Mouse (Mus musculus): Measurements from ENCODE around the gene Hnrnpul1.
"Not testable (repeated sequence)": the region's sequence is repeated elsewhere in the genome, so short reads cannot be mapped to it uniquely, and the experiment has no call there.

Hnrnpul1 gene

GRCm38 (mm10) chr7:25754738-25755467 lies at the start of gene Hnrnpul1:
TSS of gene Hnrnpul1 (minus strand) at chr7:25754757.
- DNase-seq (ENCODE audit: low spot score), result peak; percentile 98

GRCm38 (mm10) chr7:25803460-25803859 lies 48.9 kb upstream of the Hnrnpul1 start:
- no peak for DNase-seq (ENCODE audit: low spot score)

DNA sequence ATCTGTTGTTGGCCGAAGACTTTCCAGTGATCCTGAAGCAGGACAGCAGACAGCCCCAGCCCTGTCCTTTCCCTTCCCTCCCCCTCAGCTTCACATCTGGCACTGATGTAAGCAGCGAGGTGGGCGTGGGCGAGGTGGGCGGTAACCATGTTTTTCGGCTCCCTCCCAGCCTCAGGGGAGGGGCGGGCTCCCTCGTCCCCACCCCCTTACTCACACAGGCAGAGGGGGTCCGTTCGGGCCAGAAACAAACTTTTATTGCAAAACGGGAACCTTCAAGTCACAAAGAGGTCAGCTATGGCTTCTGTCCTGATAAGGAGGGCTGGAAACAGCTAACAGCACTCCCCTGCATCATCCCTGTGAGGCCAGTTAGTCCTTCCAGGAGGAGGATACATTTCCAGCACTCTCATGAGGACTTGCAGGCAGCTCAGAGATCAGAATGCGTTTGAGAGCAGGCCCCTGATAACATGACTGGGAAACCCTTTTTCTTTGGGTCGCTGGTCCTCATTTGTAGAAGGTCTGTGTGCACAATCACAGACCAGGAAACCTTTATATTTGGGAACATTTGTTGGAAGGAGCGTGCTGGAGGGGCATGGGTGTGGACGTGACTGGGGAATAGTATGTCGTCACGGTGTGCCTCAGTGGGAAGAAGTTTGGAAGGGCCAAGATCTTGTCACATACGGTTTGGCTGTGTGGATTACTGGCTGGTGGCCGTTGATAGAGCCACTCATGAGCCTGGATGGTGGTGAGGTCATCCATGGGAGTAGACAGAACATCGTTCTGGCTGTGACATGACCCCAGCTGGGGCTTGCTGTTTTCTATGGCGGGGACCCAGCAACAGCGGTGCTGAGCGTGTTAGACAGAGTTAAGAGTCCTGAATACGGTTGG lies 47.9 kb upstream of the Hnrnpul1 start:
- peak; percentile 58 for DNase-seq (ENCODE audit: low spot score)

- no peak for DNase-seq (ENCODE audit: low spot score)
Observed at GRCm38 (mm10) chr7:25801031-25801430, 46.5 kb upstream of the Hnrnpul1 start.

- no peak for DNase-seq (ENCODE audit: low spot score)
Observed at GRCm38 (mm10) chr7:25799369-25799768, 44.8 kb upstream of the Hnrnpul1 start.

DNA sequence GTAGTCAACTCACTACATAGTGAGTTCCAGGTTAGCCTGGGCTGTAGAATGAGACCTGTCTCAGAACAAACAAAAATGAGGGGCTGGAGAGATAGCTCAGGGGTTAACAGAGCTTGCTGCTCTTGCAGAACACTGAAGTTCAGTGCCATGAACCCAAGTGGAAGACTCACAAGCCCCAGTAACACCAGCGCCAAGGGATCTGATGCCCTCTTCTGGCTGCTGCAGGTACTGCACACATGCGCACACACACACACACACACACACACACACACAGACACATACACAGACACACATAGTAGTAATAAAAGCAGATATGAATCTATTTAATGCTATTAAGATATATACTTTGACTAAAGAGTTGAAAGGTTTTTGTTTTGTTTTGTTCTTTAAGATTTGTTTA lies 44.0 kb upstream of the Hnrnpul1 start:
- no peak for DNase-seq (ENCODE audit: low spot score)

DNA sequence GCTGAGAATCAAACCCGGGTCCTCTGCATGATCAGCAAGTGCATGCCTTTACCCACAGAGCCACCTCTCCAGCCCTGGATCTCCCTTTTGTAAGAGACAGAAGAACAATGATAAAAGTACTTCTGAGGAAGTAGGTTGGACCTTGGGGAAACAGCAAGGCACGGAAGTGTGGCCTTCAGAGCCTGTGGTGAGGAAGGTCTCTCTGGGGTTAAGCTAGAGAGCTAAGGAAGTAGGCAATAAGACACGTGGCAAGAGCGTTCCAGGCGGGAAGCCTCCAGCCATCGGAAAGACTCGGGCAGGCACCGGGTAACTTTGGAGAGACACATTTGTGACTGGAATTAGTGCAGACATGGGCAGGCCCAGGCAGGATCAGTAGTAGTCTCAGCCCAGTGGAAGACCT lies 40.2 kb upstream of the Hnrnpul1 start:
- DNase-seq (ENCODE audit: low spot score), result no peak

- DNase-seq (ENCODE audit: low spot score), result no peak
Observed at GRCm38 (mm10) chr7:25793679-25794078, 39.1 kb upstream of the Hnrnpul1 start.

DNA sequence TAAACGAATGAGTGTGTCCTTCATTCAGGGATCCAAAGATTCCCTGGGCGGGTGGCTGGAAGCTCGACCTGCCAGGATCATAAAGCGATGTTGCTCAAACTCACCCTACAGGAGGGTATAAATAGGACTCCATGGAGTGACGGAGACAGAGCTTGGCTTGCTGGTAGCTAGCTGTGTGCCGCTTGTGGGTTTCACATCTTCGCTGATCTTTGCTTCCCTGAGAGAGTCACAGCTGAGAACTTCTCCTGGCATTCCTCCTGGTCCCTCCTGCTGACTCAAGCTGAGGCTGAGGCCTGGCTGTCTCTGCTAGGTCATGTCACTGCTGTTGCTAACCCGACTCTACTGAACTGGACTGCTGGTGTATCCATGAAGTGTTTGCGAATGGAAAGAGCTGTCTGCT lies 38.4 kb upstream of the Hnrnpul1 start:
- DNase-seq (ENCODE audit: low spot score), result not testable (repeated sequence)

GRCm38 (mm10) chr7:25790615-25791014 lies 36.1 kb upstream of the Hnrnpul1 start:
- peak; percentile 59 for DNase-seq (ENCODE audit: low spot score)

GRCm38 (mm10) chr7:25789129-25789440 lies 34.5 kb upstream of the Hnrnpul1 start:
- no peak for DNase-seq (ENCODE audit: low spot score)

DNA sequence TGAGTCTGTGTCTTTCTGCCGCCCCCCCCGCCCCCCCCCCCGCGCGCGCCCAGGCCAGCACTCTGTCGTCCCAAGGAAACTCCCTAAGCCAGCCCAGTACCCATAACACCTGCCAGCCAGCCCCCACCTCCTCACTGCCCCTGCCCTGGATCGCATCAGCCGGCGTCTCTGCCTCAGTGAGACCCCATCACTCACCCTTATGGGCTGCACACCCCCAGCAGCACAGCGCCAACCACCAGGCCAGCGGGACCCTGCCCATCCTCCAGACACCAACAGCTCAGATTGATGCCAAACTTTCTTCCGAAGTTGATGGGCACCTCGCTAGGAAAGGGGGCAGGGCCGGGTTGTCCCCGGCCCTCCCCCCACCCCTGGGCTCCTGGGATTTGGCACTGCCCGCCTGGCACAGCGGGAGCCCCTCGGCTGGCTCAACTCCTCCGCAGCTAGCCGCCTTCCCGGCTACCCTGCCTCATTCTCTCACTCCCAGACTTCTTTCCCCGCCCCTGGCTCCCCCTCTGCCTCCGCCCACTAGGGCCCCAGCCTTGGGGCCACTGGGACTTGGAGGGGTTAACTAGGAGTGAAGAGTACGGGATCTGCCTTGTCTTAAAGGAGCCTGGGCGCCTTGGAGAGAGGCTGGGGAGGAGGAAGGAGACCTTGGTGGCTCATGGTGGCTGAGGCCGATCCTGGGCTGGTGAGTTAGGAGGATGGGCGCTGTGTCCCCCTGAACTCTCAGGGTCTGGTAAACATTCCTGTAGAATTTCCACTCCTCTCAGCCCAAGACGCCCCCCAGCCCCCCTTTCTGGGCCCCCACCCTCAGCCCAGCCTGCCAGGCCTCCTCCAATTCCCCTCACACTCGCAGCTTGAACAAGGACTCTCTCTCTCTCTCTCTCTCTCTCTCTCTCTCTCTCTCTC lies 33.9 kb upstream of the Hnrnpul1 start, which contains the start of gene Axl:
Gene Axl, minus strand, starts transcription at position 486 of the 909 bp plus-strand sequence.
- peak; percentile 67 for DNase-seq (ENCODE audit: low spot score)

DNA sequence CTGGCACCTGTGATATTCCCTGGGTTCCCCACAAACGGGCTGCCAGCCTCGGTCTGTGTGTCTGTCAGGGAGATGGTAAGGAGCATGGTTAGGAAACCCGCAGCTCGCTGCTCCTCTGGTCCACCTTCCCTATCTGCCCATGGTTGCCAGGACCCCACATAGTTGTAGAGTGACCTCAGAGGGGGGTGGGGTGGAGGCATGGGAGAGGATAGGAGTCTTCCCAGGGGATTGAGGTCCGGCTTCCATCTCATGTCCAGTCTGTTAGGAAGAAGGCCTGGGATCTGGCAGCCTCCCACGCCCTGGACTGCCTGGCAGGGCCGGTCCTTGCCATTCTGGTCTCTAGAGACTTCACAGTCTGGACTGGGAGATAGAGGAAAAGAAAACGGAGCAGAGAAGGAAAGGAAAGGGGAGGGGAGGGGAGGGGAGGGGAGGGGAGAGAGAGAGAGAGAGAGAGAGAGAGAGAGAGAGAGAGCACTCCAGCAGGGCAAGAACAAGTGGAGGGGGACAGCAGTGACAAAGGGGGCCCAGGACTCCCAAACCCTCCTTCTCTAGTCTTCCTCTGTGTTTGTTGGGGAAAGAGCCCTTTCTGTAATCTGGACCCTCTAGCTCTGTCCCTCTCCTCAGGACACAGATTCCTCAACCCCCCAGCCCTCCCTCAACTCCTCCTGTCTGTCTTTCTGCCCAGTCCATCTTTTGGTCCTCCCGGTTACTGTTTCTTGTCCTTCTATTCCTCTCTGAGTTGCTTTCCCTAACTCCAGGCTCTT lies 33.1 kb upstream of the Hnrnpul1 start:
- peak; percentile 56 for DNase-seq (ENCODE audit: low spot score)

DNA sequence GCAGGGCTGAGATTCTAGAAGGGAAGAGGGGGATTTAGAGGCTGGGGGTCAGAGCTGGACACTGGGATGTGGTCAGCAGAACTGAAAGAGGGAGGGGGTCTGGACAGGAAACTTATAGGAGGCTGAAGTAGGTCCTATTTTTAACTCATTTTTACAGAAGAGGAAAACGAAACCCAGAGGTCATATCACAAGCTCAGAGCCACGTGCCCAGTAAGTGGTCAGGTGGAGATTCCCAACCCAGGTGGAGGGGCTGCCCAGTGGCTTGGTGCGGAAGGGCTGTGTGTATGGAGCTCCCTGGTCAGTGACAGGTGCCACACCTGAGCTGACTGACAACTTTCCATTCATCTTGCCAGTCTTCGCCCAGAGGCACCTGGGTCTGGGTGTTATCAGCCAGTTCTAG lies 32.4 kb upstream of the Hnrnpul1 start:
- no peak for DNase-seq (ENCODE audit: low spot score)

GRCm38 (mm10) chr7:25785752-25786151 lies 31.2 kb upstream of the Hnrnpul1 start:
- no peak for DNase-seq (ENCODE audit: low spot score)

DNA sequence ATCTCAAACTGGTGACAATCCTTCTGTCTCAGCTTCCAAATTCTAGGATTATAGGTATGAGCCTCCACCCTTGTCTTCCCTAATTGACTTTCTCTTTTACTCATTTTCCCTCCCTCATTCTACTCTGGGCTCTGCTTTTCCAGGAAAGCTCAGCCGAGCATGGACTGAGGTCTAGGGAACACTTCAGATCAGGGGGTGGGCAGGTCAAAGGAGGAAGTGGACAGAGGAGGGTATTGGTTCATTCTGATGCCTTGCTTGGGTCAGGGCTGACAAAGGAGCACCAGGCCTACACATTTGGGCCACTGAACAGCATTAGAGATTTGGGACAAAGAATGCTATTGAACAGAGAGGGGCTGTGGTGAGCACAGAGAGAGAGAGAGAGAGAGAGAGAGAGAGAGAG lies 30.3 kb upstream of the Hnrnpul1 start:
- DNase-seq (ENCODE audit: low spot score), result no peak

DNA sequence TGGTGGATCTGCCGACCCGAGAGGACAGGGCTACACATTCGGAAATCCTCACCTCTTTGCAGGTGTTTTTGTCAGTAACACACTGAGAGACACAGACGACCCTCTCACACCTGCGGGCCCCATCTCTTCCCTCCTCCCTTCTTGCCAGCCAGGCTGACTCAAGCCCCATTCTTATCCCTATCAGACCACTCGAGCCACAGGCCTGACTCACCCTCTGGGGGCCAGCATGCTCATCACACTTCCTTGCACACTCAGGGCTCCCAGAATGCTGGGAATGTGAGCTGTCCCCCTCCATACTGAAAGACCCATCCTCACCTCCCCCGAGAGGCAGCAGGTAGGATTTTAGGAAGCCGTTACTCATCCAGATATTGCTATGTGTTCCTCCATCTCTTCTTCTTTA lies 29.2 kb upstream of the Hnrnpul1 start:
- no peak for DNase-seq (ENCODE audit: low spot score)

- no peak for DNase-seq (ENCODE audit: low spot score)
Observed at GRCm38 (mm10) chr7:25782744-25783143, 28.2 kb upstream of the Hnrnpul1 start.

DNA sequence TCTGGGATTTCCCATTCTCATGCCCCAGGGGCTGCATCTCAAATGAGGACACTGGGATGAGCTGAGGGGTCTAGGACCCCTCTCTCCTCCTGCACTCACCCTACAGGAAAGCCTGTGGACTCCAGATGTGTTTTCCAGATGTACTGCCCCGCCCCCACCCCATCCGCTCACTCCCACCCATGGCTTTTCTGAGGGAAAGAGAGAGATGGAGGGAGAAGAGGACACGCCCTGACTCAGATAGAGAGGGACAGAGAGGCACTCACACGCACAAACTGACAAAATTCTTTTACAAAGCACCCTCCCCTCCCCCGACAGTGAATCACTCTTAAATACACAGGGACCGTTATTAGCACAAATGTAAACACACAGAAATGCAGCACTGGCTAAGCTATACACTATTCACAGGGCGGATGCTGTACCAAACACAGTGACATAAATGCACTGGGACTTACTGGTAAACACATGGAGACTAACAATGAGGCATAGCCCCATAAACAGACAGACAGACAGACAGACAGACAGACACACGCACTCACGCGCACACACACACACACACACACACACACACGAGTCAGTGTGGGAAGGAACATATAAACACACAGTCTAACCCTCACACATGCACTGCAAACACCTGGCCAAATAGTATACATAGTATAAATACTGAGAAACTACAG lies 27.5 kb upstream of the Hnrnpul1 start:
- DNase-seq (ENCODE audit: low spot score), result no peak

DNA sequence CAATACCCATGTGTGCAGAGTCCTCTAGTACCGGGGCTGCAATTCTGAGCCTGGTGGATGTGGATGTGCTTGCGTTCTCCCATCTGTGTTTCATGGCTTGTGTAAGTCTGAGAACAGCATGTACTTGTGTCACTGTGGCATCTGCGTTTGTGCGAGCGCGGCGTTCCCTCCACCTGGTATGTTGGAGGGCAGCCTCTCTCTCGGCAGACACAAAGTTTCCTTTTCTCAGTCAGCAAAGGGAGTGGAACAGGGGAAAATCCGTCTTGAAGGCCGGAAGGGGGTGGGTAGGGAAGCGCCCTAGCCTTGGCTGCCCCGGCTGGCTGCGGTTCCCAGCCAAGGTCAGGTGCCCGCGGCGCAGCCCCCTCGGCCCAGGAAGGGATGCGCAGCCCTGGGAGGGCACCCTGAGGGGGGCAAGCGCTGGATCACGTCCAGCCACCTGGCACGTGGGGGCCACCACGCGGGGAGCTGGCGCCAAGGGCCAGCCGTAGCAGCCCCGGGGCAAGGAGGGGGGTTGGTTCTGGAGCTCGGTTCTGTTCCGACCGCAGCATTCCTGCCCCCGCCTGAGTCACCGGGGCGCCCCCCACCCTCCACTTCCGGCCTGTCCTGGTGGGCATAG lies 26.9 kb upstream of the Hnrnpul1 start:
- DNase-seq (ENCODE audit: low spot score), result no peak

All from adipocyte (in vitro differentiated cells).